Mouse (Mus musculus) heart, adult 2 months (tissue): ENCODE data around the gene Kirrel3. TPM values are rescaled to one million over a fixed set of nuclear protein-coding genes. Genes with fewer than 3 reads are reported as not detected.

Experiments
- DNase-seq, 2 experiments: peaks; one replicate each; pipeline ENCODE4 v3.0.0; 2021
- H3K27ac ChIP-seq: fragments of 200-600 bp; 2 replicates; pipeline ENCODE4 v1.8.1; 2022
- H3K27me3 ChIP-seq: fragments of 200-500 bp; 2 replicates; pipeline ENCODE4 v1.6.1; 2012; ENCODE audit warnings: mild to moderate bottlenecking, low read length, inconsistent platforms, mixed read lengths; ENCODE audit not compliant: control insufficient read depth, insufficient read depth
- H3K36me3 ChIP-seq: fragments of 200-500 bp; 2 replicates; pipeline ENCODE4 v1.6.1; 2012; ENCODE audit warnings: low read length, inconsistent platforms; ENCODE audit not compliant: control insufficient read depth, insufficient read depth
- H3K4me1 ChIP-seq: fragments of 200-500 bp; 2 replicates; pipeline ENCODE4 v1.6.1; 2011; ENCODE audit warnings: low read length; ENCODE audit not compliant: control insufficient read depth, insufficient read depth
- H3K4me3 ChIP-seq: fragments of 200-600 bp; 2 replicates; pipeline ENCODE4 v1.8.1; 2022
- H3K79me2 ChIP-seq: fragments of 200-500 bp; replicated peaks from 2 replicates; pipeline ENCODE4 v1.6.1; 2012; ENCODE audit warnings: mild to moderate bottlenecking, inconsistent platforms, low read length, moderate library complexity, mixed read lengths; ENCODE audit not compliant: control insufficient read depth, insufficient read depth
- H3K9ac ChIP-seq: fragments of 200-500 bp; 2 replicates; pipeline ENCODE4 v1.6.1; 2012; ENCODE audit warnings: low read depth, mild to moderate bottlenecking, control low read depth, inconsistent platforms, low read length, mixed read lengths
- CTCF ChIP-seq: fragments of 200-600 bp; IDR thresholded peaks from 2 replicates; pipeline ENCODE4 v1.8.1; 2022; ENCODE audit warnings: antibody characterized with exemption, mild to moderate bottlenecking, moderate library complexity
- EP300 ChIP-seq: fragments of 200-500 bp; IDR thresholded peaks from 2 replicates; pipeline ENCODE4 v1.6.1; 2011; ENCODE audit warnings: low read depth, low read length, control low read depth; ENCODE audit not compliant: insufficient read depth
- POLR2A ChIP-seq: fragments of 200-500 bp; IDR thresholded peaks from 2 replicates; pipeline ENCODE4 v1.6.1; 2011; ENCODE audit warnings: mild to moderate bottlenecking, low read depth, low read length, control low read depth; ENCODE audit not compliant: insufficient read depth
- WGBS: fragments of 180-500 bp; shearing (Covaris S2); methylation state at CpG from one replicate; pipeline ENCODE4 v1.1.7; 2018; 5-methylcytosine and 5-hydroxymethylcytosine counted together
- intact Hi-C: fragments of 180-260 bp; cut with DNase I; formaldehyde crosslinking; loops from one replicate; pipeline ENCODE4 v1.15.1; 2025
- polyA plus RNA-seq: library from polyadenylated mRNA; depleted of rRNA; stranded (reverse); fragments of >200 nt; gene quantifications from 2 replicates; pipeline ENCODE4 v1.2.3, GENCODE M21; 2012
- total RNA-seq, 2 experiments: library from RNA; stranded (reverse); gene quantifications; 2 replicates each; pipeline ENCODE4 v1.2.3; 2021

Kirrel3 gene
- total and polyA plus RNA-seq, 3 experiments = 0.18 to 0.59 (median 0.57) TPM

DNA sequence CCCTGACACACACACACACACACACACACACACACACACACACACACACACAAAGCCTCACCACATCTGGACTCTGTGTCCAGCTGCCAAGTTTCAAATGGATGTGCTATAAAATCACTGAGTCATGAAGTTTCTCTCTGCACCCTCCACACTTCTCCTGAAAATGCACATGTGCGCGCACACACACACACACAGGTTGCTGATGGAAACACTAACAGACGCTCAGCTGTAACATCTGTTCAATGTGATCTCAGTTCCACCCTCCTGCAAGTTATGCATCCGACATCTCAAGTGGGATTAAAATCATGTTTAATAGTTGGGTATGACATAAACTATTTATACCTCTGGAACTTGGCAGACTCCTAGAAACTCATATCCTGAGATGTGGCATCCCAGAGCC lies 518.4 kb downstream of the Kirrel3 start:
- Histone ChIP-seq H3K9ac (no peak overlapping the region), H3K27me3 (no peaks in the 10 kb centered on the region), H3K4me3 (no peak overlapping the region), H3K79me2 (no peaks in the 10 kb centered on the region), H3K4me1 (no peaks in the 10 kb centered on the region; the same call in 1 of the 2 replicates), H3K27ac (no peak overlapping the region), H3K36me3 (no peaks in the 10 kb centered on the region)
- TF ChIP-seq EP300 = no peak
- no peak for TF ChIP-seq POLR2A
- no peak for TF ChIP-seq CTCF
- intact Hi-C loops = no loop called here
- no peak for DNase-seq
- WGBS = 85% methylated on average over 4 of the region's 4 CpGs

DNA sequence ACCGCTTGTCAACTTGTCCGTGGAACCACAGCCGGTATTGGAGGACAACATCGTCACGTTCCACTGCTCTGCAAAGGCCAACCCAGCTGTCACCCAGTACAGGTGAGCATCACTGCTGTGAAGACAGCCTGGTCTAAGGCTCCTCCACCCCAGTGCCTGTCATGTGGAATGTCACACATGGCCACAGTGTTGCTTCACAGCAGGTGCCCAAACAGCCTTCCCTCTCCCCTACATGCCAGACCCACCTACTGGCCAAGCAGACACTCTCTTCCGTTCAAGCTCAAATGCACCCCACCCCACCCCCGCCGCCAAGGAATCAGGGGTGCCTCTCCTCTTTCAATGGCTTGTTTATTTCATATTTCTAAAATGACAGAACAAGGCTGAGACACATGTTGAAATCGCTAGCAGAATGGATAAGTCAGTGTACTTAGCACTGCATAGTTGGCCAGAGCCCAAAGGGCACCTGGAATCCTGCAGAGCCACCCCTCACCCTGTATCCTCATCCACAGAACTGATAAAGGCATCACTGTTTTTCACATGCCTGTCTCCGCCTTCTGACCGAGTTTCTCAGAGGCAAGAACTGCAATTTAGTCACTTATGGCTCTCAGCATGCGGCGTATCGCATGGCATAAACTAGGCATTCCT lies 522.1 kb downstream of the Kirrel3 start:
- H3K36me3 ChIP-seq = no peaks in the 10 kb centered on the region
- no peak overlapping the region for H3K4me3 ChIP-seq
- H3K4me1 ChIP-seq = no peaks in the 10 kb centered on the region
- 83% methylated on average over 14 of the region's 14 CpGs for WGBS
- no peak overlapping the region for H3K27ac ChIP-seq
- intact Hi-C loops = no loop called here
- no peaks in the 10 kb centered on the region for H3K27me3 ChIP-seq
- H3K9ac ChIP-seq = no peak overlapping the region
- no peaks in the 10 kb centered on the region for H3K79me2 ChIP-seq
- no peak for TF ChIP-seq CTCF
- no peak for TF ChIP-seq POLR2A
- TF ChIP-seq EP300 = no peak
- DNase-seq = no peak

DNA sequence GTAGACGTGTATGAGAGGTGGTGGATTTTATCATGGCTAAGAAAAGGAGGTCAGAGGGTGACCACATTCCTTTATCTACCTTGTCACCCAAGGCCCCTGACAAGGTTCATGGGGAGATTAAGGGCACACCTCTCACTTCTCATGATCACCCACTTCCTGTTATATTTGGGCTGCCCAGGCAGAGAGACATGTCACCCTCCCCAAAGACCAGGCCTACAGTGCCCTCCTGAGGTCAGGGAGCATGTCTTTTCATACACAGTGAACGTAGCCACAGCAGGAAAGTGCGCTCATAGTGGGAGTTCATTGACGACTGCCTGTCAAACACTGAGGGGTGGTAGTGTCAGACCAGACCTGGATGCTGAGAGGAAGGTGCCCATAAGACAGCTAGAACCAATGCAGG lies 531.1 kb downstream of the Kirrel3 start:
- Histone ChIP-seq H3K79me2 (no peaks in the 10 kb centered on the region), H3K4me1 (no peaks in the 10 kb centered on the region), H3K27me3 (no peaks in the 10 kb centered on the region), H3K4me3 (no peak overlapping the region), H3K27ac (no peak overlapping the region), H3K9ac (no peak overlapping the region), H3K36me3 (no peaks in the 10 kb centered on the region)
- intact Hi-C loops = loop anchor here (1.0 to 10.0 kb wide), 4 partner anchors 33 to 1159 kb away; no protein-coding TSS in a partner anchor
- WGBS = 45% methylated on average over 4 of the region's 4 CpGs
- TF ChIP-seq POLR2A (no peak), CTCF (peak; percentile 79), EP300 (peak; percentile 87; the same call in 1 of the 2 replicates)
- peak; percentile 43 to 55 for DNase-seq

DNA sequence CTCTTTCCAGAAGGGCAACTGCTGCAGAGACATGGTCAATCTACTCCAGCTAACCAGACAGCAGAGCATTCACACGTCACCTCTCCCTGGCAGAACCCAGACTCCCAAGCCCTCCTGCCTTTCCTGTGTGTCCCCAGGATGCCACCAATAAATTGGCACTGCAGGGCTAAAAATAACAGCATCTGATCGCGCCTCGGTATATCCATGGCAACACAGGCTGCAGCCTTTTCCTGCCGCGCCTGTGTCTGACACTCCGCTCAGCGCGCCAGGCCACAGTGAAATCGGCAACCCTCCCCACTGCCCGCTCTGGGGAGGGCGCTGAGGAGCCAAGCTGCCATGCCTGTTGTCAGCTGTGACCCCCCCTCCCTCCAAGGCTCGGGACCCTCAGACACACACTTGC lies 531.9 kb downstream of the Kirrel3 start:
- intact Hi-C loops = loop anchor here (1.0 to 10.0 kb wide), 4 partner anchors 34 to 1160 kb away; no protein-coding TSS in a partner anchor
- Histone ChIP-seq H3K9ac (no peak overlapping the region), H3K4me1 (no peaks in the 10 kb centered on the region), H3K79me2 (no peaks in the 10 kb centered on the region), H3K36me3 (no peaks in the 10 kb centered on the region), H3K27me3 (no peaks in the 10 kb centered on the region), H3K4me3 (no peak overlapping the region), H3K27ac (no peak overlapping the region)
- no peak for DNase-seq
- WGBS = 13% methylated on average over 13 of the region's 13 CpGs
- TF ChIP-seq POLR2A (no peak), EP300 (no peak), CTCF (no peak)

DNA sequence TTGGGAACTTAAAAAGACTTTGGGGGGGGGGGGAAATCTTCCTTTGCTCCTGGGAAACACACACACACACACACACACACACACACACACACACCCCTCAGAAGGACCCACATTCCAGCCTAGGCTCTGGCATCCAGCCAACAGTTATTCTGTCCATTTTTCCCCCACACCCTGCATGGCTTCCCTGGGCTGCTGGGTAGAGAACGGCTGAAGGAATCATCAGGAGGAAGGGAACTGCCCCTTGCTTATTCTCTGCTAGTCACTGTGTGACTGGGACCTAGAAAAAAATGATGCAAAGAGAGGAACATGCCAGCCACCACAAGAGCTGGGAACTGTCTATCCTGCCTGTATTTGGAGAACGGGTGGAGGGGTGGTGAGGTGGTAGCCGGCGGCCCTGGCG lies 532.4 kb downstream of the Kirrel3 start:
- Histone ChIP-seq H3K79me2 (no peaks in the 10 kb centered on the region), H3K9ac (no peak overlapping the region), H3K4me3 (no peak overlapping the region), H3K36me3 (no peaks in the 10 kb centered on the region), H3K4me1 (no peaks in the 10 kb centered on the region), H3K27me3 (no peaks in the 10 kb centered on the region), H3K27ac (no peak overlapping the region)
- TF ChIP-seq EP300 (no peak), CTCF (no peak), POLR2A (no peak)
- WGBS = 38% methylated on average over 5 of the region's 5 CpGs
- DNase-seq = no peak
- intact Hi-C loops = loop anchor here (1.0 to 10.0 kb wide), 6 partner anchors 161 to 1161 kb away; no protein-coding TSS in a partner anchor

DNA sequence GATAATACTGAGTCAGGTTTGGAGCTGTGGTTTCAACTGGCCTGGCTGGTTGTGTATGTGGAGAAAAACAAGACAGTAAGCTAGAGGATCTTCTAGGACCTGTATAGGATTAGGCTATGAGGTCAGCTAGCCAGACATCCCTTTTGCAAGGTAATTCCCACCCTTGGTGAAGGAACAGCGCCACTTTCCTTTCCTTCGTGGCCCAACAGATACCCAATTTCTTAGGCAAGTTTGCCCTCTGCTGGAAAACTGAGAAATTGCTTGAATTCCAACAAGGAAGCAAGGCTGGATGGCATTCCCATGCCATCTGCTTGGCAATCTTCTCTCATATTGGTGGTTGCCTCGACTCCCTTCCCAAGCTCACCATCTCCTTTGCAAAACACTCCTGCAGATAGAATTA lies 533.7 kb downstream of the Kirrel3 start:
- intact Hi-C loops = loop anchor here (2.0 to 10.0 kb wide), 5 partner anchors 163 to 1162 kb away; no protein-coding TSS in a partner anchor
- Histone ChIP-seq H3K27ac (no peak overlapping the region), H3K79me2 (no peaks in the 10 kb centered on the region), H3K4me1 (no peaks in the 10 kb centered on the region), H3K9ac (no peak overlapping the region), H3K4me3 (no peak overlapping the region), H3K27me3 (no peaks in the 10 kb centered on the region), H3K36me3 (no peaks in the 10 kb centered on the region)
- DNase-seq = no peak
- 5% methylated on average over 3 of the region's 3 CpGs for WGBS
- TF ChIP-seq CTCF (peak; percentile 95), EP300 (no peak), POLR2A (no peak)
